Mouse (Mus musculus): ENCODE measurements at regions not wholly inside any gene's neighbourhood (a gene's known extent, or its start where the extent isn't known, plus 50 kb on each side); places are given as distances from the start of the nearest gene placed in this dataset.

GRCm38 (mm10) chr12:118784643-118785042 is 61.5 kb upstream of the Sp8 start:
- no peak for DNase-seq

- DNase-seq, result no peak
These were observed 64.2 kb upstream of the Sp8 start for GRCm38 (mm10) chr12:118781978-118782377.

- no peak for DNase-seq
These were observed 70.6 kb upstream of the Sp8 start for GRCm38 (mm10) chr12:118775463-118776064.

GRCm38 (mm10) chr12:118772790-118773189 is 73.3 kb upstream of the Sp8 start:
- no peak for DNase-seq

- no peak for DNase-seq
These were observed 79.7 kb upstream of the Sp8 start for GRCm38 (mm10) chr12:118766472-118766871.

DNA sequence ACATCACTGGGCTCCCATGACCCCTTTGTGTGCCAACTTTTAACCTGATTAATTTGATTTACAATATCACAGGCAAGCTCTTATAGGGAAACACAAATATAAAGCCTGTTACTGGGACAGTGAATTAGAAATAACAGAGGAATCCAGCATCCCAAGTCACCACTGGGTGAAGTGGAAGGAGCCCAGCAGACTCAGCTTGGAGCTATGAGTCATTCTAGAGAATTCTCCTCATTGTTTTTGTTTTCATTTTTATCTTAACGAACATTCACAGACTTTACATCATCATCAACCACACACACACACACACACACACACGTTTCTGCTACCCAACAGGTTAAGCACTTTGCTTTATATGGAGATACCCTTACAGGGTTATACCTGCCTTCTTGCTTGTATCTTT is 92.1 kb upstream of the Sp8 start:
- DNase-seq, result no peak

DNA sequence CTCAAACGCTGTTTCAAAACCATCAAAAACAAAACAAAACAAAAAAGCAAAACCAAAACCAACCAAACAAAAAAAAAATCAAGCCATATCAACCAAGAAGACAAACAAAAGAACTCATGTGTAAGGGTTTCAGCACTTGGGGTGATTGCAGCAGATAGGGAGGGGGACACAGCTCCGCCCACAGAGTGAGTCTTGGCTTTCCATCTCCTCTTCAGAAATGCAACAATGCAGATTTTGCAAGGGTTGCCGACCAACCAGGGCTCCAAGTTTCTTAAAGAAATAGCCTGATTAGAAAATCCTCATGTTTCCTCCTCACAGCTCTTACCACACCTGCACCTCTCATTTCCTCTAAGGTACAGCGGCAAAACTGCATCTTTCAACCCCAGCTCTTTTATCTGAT is 107.0 kb upstream of the Sp8 start:
- DNase-seq, result no peak

DNA sequence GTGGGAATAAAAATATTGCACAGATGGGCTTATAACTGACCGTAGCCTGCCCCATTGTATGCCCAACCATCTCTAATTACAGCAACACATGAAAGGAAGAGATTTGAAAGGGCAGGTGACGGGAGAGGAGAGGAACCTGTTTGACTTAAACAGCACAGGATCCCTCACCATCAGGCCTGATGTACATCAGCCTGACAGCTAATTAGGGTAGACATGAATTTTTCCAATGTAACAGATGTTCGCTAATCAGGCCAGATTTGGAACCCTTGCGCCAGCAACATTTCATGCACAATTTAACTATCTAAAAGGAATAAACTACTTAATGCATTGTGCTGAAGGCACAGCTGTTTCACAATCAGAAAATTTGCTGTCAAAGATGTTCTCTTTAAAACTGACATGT is 120.2 kb upstream of the Sp8 start:
- DNase-seq, result peak; percentile 24

- DNase-seq, result no peak
These were observed 126.1 kb upstream of the Sp8 start for GRCm38 (mm10) chr12:118719878-118720573.

DNA sequence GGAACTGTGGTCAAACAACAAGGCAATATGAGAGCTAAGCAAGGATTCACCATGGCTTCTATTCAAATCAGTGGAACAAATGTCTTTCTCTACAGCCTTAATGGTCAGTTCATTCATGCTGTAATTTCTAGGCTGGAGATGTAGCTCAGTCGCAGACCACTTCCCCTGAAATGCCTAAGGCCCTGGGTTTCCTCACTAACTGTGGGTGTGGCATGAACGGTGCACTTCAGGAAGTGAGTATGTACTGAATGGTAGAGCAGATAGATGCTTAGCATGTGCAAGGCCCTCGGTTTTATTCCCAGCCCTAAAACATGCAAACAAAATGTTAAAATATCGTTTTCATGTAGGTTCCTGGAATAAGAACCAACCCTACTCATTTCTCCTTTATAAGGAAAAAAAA is 129.3 kb upstream of the Sp8 start:
- no peak for DNase-seq

GRCm38 (mm10) chr12:118706626-118707025 is 139.5 kb upstream of the Sp8 start:
- no peak for DNase-seq

DNA sequence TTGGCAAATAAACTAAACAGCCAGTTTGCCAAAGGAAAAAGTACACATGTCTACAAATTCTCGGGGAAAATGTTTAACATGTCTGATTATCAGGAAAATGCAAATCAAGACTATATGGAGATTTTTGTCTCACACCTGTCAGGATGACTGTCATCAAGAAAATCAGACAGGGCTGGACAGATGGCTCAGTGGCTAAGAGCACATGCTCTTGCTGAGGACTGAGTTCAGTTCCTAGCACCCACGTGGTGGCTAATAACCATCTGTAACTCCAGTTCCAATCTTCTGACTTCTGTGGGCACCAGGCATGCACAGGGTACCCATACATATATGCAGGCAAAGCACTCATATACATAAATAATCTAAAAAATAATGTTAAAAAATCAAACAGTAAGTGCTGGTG is 141.3 kb upstream of the Sp8 start:
- no peak for DNase-seq

DNA sequence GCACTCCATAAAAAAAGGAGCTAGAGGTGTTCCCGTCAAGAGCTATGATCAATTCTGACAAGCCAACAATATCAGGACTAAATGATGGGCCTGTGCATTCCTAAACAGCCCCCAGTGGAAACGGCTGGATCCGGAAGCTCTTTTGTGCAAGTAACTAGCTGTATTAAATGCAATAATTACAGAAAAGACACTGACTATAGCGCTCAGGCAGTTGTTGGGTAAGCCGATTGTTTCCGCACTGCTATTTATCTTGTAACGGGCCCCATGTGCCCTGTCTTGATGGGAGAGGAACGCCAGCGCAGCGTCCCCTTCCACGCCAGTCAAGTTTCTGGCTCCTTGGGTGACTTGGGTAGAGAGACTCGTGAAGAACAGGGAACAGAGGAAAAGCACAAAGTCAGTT is 142.4 kb upstream of the Sp8 start:
- DNase-seq, result no peak

GRCm38 (mm10) chr12:118703068-118703662 is 143.0 kb upstream of the Sp8 start:
- DNase-seq, result no peak

DNA sequence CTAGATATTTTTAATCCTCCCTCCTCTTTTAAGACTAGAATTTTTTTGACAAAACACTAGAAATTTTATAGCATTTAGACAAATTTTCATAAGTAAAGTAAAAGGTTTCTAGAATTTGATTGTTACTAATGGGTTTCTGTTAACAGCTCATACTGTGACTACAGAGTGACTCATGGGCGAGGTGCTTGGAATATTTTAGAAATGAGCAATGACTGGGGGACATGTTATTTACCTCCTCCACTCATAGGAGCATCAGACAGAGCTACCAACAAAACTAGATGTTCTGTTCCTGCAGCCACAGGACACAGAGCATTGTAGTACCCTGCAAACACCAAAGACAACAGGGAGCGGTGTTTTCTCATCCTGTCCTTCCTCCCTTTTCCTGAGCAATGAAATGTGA is 144.3 kb upstream of the Sp8 start:
- no peak for DNase-seq

GRCm38 (mm10) chr12:118698110-118698509 is 148.0 kb upstream of the Sp8 start:
- no peak for DNase-seq

DNA sequence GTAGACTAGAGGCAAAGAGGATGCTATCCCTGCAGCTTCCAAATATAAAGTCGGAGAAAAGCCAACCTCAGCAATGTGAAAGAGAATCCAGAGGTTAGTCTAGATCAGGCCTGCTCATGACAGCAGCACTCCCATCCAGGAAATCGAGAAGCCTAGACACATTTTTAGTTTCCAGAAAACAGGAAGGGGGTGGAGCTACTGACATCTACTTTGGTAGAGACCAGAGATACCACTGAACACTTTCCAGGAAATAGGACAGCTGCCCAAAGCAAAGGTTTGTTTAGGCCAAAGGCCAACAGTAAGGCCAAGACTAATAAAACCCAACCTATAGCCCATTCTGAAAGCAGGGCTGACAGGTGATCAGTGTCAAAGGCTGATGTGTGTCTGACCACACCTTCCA is 151.4 kb upstream of the Sp8 start:
- DNase-seq, result no peak

DNA sequence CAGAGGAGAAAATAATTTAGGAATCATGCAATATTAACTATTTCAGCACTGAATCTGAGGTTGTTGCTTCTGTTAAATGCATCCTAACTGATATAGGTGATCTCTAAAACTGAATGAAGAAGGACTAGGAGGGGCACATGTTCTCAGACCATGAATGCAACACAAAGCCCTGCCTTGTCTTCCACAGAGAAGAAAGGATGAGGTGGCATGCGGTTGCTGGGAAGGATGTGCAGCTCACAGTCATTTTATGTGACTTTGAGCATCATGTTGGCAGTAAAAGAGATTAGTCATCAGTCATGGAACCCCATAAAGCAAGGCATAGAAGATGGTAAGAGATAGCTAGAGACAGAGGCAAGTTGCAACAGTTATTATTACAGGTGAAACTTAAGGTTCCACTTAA is 163.2 kb upstream of the Sp8 start:
- DNase-seq, result no peak

DNA sequence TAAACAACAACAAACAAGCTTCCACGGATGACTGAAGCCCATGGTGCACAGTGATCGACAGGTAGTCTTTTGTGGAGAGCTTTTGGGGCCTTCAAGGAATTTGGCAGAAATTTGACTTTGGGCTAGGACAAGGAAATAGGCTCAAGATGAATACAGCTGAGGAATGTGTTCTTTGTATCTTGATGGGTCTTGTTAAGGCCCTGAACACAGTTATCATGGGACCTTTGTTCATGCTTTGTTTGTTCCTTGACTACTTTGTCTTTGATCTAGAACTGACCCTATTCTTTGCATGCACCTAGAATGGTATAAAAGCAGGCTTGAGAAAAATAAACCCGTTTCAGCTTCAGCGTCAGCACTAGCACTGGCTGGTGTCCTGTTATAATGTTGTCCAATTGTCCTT is 168.1 kb upstream of the Sp8 start:
- DNase-seq, result no peak

DNA sequence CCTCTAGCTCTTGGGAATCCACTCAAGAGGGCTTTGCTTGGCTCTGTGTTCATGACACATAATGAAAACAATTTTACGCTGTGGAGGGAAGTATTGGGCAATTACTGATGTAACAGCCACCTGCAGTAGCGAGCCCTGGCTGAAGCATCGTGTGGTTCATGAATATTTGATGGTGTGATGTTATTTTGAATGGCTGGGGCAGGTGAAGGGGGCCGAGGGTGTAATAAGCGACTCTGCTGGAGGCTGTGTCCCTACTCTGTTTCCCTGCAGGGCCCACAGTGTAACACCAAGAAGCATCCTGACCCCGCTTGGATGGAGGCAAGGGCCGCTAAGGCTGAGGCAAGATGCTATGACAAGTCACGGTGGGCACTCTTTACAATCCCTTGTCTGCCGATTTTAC is 184.6 kb upstream of the Sp8 start:
- DNase-seq, result no peak

GRCm38 (mm10) chr12:118661214-118661486 is 185.0 kb upstream of the Sp8 start:
- DNase-seq, result no peak

GRCm38 (mm10) chr12:118660384-118661213 is 185.5 kb upstream of the Sp8 start:
- DNase-seq, result no peak

DNA sequence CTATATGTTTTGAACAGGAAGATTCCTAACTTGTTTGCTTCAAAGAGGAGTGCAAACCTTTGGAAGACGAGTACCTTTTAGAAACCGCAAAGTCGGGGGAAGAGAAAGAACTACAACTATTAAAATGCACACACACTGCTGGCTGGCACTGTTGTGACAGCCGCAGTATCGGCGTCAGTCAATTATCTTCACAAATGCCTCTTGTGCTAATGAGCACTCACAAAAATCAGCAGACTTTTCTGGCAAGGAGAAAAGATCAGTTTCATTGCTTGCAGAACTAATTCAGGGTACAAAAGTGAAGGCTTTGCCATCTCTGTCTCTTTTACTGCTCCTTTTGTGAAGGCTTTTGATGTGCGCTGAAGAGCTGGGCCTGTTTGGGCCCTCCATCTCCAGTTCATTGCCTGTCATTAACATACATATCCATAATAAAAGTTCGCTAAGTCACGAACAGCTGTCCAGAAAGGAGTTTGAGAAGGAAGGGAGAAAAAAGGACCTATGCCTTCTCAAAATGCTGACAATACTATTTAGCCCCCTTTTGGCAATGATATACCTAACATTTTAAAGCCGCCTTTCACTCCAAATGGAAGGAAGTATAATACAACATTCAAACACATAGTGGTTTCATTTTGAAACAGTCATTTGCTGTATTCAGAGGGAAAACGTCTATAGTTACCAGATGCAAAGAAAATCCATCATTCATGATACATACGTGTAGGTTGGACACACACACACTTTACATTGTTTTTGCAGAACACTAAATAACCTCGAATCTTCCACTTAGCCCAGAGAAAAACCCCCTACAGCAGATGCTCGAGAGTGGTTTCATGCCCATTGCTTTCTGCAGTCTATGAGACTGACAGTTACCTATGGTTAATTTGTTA is 186.6 kb upstream of the Sp8 start:
- DNase-seq, result no peak

All from lung, postnatal 10 days (tissue).